Mouse (Mus musculus) adrenal gland, postnatal 25 days (tissue): ENCODE results near the gene Dscaml1. TPM values are rescaled to one million over a fixed set of nuclear protein-coding genes. Genes with fewer than 3 reads are reported as not detected.

Experiments
- DNase-seq: peaks from one replicate; pipeline ENCODE4 v3.0.0; 2021; ENCODE audit warnings: mixed read lengths
- total RNA-seq: library from RNA; stranded (reverse); gene quantifications from 2 replicates; pipeline ENCODE4 v1.2.3, GENCODE M21; 2021

The Dscaml1 gene
- total RNA-seq, 1 experiment from 2014 or later, result 1.5 TPM

- DNase-seq, result no peak
Measured at GRCm38 (mm10) chr9:45634978-45635377, 208.6 kb downstream of the Dscaml1 start.

- no peak for DNase-seq
Measured at GRCm38 (mm10) chr9:45637346-45637745, 210.9 kb downstream of the Dscaml1 start.

DNA sequence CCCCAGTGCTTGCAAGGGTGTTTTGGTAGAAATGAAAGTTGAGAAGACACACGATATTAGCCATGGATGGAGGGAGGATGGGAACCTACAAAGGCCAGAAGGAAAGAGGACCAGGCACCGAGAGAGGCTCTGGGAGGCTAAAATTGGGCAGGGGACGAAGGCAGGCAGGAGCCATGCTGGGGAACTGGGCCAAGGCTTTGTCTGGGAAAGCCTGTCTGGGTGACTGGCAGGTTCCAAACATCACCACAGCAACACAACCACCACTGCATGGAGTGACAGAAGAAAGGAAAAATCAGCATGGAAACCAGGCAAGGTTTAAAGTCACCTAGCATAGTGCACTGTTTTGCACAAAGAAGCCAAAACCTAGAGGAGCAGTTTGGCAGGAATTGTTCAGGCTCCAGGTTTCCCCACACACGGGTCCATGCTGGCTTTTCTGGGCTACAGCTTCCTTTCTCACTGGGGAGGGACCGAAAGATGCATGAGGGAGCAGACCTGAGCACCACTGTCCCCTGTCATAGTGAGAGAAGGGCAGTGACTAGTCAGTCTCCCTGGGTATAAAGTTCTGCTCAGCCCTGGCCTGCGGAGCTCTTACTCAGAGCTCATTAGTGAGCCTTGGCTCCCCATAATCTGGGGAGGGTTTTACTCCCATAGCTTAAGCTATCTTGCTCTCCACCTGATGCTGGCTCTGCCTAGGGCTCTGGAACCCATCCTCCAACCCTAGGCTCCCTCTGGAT, 211.9 kb downstream of the Dscaml1 start:
- no peak for DNase-seq

GRCm38 (mm10) chr9:45644833-45645388, 218.5 kb downstream of the Dscaml1 start:
- no peak for DNase-seq

DNA sequence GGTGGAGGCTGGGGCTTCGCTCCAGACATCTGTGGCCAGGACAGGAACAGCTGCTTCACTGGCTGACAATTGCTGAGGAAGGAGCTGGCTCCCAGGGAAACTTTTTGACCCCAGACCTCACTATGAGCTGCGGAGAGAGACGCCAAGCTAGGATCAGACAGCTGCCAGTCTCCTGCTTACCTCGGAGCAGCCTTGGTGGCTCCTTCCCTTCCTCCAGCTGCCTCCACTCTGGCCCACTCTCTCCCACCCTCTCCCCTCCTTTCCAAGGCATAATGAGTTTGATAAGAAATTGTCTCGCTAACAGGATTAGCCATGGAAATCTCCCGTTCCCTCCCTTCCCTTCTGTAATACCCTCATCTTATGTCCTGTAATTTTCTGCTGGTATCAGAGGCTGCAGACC, 219.1 kb downstream of the Dscaml1 start:
- no peak for DNase-seq

GRCm38 (mm10) chr9:45651078-45651809, 224.8 kb downstream of the Dscaml1 start:
- DNase-seq, result no peak

DNA sequence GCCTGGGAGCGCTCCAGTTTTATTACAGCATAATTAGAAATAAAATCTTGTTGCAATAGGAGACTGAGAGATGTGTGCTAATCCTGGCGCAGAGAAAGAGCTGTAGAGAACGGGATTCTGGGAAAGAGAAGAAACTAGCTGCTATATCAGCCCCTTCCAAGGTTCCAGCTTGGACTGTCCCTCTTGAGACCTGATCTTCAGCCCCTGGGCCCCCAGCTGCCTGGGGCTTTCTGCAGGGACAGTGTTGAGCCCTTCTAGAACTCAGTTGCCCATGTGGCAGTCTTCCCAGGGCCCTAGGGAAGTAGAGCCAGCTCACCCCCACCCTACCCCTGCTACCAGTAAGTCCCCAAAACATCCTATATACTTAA, 225.4 kb downstream of the Dscaml1 start:
- DNase-seq, result no peak

GRCm38 (mm10) chr9:45657172-45658062, 231.0 kb downstream of the Dscaml1 start:
- no peak for DNase-seq

DNA sequence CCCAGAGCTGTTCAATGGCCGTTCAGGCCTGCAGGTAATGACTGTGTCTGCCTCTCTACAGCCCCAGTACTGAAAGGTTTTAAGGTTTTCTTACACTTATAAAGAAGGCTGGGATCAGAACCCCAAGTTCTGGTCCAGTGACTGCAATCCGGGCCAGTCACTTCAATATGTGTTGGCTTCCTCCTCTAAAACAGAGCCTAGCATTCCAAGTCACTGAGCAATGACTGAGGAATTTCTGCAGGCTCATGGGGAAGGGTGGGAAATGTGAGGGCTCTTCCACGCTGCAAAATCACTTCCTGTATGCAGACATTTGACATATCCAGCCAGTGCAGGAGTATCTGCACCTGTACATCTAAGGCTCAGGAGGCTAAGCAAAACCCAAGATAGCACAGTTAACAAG, 233.8 kb downstream of the Dscaml1 start:
- DNase-seq, result no peak

GRCm38 (mm10) chr9:45662471-45662870, 236.0 kb downstream of the Dscaml1 start:
- no peak for DNase-seq

DNA sequence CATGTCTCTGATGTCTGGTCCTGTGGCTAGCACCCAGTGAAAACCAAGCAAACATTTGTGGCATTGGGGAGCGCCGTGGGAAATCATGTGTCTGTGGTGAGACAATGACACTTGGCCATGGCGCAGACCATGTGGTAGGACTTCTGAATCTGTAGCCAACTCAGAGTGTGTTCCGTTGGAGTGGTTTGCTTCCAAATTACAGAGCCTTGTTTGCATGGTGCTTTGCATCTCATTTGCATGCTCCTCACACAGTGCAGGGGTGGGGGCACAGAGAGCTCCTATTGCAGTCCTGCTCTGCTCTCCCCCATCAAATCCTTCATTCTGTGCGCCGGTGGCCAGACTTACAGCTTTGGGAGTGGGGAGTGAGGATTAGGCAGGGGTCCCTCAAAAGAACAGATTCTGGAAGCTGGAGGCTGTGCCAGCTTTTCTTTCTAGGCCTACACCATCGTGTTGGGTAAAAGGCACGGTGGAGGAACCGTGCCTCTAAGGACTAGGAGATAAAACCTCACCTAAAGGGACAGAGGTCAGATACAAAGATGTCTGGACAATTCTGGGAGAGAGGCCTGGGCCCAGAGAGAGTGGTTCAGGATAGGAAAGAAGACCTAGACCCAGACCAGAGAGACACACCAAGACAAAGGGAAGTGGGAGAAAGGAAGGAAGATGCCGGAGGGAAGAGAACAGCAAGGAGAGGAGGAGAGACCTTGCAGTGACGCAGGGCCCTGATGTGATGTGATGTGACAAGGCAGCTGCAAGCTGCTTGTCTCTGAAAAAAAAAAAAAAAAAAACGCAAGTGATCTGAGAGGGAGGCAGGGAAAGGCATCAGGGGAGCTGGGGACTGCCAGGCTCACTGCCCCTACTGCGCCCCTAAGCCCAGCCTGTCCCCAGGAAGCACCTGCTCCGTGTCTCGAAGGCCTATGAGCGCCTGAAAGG, 237.2 kb downstream of the Dscaml1 start:
- DNase-seq, result no peak

GRCm38 (mm10) chr9:45664326-45664725, 237.9 kb downstream of the Dscaml1 start:
- no peak for DNase-seq

- no peak for DNase-seq
Measured at GRCm38 (mm10) chr9:45664871-45665394, 238.5 kb downstream of the Dscaml1 start.

DNA sequence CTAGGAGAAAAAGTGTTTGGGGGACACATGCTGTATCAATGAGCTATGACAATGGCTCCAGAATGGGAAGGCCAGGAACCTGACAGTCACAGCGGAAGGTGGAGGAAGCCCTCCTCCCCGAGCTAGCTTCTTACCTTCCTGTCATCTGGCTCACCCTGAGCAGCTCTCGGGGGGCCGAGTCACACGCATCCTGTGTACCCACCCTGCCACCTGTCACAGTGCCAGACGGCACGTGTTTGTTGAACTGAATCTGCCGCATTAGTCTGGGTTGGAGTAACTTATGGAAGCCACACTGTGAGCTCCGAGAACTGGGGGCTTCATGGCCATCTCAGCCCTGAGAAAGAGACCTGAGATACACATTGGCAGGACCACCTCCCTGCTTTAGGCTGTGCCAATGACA, 249.5 kb downstream of the Dscaml1 start:
- DNase-seq, result no peak

DNA sequence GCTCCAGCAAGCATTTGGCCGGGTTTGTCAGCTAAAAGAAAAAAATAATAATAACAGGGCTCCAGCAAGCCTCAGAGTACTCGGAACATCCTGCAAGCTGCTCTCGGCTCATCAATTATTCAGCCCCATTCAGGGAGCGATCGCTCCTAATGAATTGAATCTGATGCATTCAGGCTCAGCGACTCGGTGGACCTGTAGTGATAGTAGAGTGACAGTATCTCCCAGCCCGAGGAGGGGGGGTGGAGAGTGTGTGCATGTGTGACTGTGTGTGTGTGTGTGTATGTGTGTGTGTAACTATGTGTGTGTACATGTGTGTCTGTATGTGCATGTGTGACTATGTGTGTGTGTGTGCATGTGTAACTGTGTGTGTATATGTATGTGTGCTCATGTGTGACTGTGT, 250.2 kb downstream of the Dscaml1 start:
- no peak for DNase-seq

DNA sequence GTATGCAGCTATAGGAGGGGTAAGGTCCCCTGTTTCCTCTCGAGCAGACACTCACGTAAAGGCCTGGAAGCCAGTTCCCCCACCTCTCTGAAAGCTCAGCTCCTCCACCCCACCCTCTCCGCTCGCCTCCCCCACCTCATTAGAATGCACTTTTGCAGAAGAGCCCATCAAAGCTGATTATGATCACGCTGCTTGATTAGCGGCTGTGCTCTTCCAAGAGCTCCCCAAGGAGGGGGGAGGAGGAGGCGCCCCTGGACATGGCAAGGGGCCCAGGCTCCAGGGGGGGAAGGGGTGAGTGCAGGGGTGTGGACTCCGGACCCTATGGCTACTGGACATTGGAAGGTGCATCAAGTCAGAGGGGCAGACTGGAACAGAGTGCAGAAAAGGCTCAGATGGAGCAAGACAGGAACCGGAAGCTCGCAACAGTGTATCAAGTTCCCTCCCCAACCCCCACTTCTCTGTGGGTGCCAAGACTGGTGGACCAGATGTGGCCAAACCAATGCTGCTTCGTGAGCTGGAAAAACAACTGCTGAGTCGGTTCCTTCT, 250.9 kb downstream of the Dscaml1 start:
- no peak for DNase-seq

- no peak for DNase-seq
Measured at GRCm38 (mm10) chr9:45677952-45678663, 251.7 kb downstream of the Dscaml1 start.

- DNase-seq, result no peak
Measured at GRCm38 (mm10) chr9:45678664-45679026, 252.2 kb downstream of the Dscaml1 start.

- DNase-seq, result no peak
Measured at GRCm38 (mm10) chr9:45682461-45682998, 256.1 kb downstream of the Dscaml1 start.
